Mouse (Mus musculus) limb, embryonic 10.5 days (tissue): Measurements from ENCODE around the gene Vps33a. TPM values are rescaled to one million over a fixed set of nuclear protein-coding genes. Genes with fewer than 3 reads are reported as not detected.

ENCODE experiments used
- DNase-seq: peaks from one replicate; pipeline ENCODE4 v3.0.0-alpha.2; 2017; ENCODE audit warnings: low spot score
- H3K27ac ChIP-seq: fragments of 300-500 bp; sonication (generic); 2 replicates; pipeline ENCODE4 v1.5.1; 2016; ENCODE audit warnings: mild to moderate bottlenecking
- H3K27me3 ChIP-seq: fragments of 300-500 bp; sonication (generic); 2 replicates; pipeline ENCODE4 v1.6.1; 2016; ENCODE audit warnings: low read depth, mild to moderate bottlenecking; ENCODE audit not compliant: poor library complexity, severe bottlenecking
- H3K36me3 ChIP-seq: fragments of 300-500 bp; sonication (generic); 2 replicates; pipeline ENCODE4 v1.6.1; 2016; ENCODE audit warnings: mild to moderate bottlenecking, moderate library complexity
- H3K4me1 ChIP-seq: fragments of 300-500 bp; sonication (generic); 2 replicates; pipeline ENCODE4 v1.6.1; 2016
- H3K4me3 ChIP-seq: fragments of 300-500 bp; sonication (generic); 2 replicates; pipeline ENCODE4 v1.5.1; 2016; ENCODE audit warnings: mild to moderate bottlenecking, moderate library complexity
- H3K9me3 ChIP-seq: fragments of 300-500 bp; sonication (generic); replicated peaks from 2 replicates; pipeline ENCODE4 v1.6.1; 2016; ENCODE audit warnings: mild to moderate bottlenecking
- WGBS: fragments of 180-500 bp; shearing (Covaris S2); methylation state at CpG from one replicate; pipeline ENCODE4 v1.1.7; 2016; 5-methylcytosine and 5-hydroxymethylcytosine counted together
- polyA plus RNA-seq: library from polyadenylated mRNA; unstranded; fragments of >200 nt; fragmentation: Nextera tagmentation; extraction: Ambion mirVana; gene quantifications from 2 replicates; pipeline ENCODE4 v1.2.1, GENCODE M21; 2016

Gene Vps33a
- polyA plus RNA-seq, 1 experiment from 2014 or later = 33.0 TPM

DNA sequence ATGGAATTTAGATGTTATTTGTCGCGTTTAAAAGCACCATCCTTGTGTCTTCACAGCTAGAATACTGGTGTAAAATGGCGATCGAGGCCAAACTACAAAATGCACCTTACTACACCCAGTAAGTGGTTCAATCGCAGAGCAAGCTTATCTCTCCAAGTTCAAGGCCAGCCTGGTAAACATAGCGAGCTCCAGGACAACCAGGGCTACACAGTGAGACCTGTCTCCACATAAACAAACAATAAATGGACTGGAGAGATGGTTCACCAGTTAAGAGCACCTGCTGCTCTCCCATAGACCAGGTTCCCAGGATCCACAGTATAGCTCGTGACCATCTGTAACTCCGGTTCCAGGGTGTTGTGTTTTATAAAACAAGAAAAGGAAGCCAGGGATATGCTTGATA lies 524 bp upstream of the Vps33a start:
- peaks cover 31% of the 10 kb centered on the region for H3K36me3 ChIP-seq
- peak overlapping the region; percentile 87; the same call in 1 of the 2 replicates for H3K27ac ChIP-seq
- WGBS = 61% methylated on average over 8 of the region's 8 CpGs
- peaks cover 10% of the 10 kb centered on the region for H3K4me1 ChIP-seq
- DNase-seq = no peak
- H3K27me3 ChIP-seq = no peaks in the 10 kb centered on the region
- no peaks in the 10 kb centered on the region for H3K9me3 ChIP-seq
- H3K4me3 ChIP-seq = peak overlapping the region; percentile 98

DNA sequence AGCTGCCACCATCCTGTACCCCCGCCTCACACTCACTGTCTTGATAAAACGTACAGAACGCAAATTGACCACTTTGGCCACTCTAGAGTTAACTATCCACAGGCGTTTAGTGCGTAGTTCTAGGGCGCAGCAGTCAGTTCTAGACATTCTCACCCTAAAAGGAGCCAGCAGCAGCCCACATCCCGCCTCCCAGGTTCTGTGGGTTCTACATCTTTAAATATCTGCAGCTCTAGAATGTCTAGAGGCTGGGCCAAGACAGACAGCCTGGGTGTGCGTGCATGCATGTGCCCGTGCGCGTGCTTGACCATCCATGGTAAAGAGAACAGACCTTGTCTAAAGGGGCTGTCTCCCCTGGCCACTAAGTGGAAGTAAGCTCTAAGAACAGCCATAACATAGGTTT lies 11.7 kb downstream of the Vps33a start:
- H3K9me3 ChIP-seq = no peaks in the 10 kb centered on the region
- peaks cover 94% of the 10 kb centered on the region for H3K36me3 ChIP-seq
- H3K27ac ChIP-seq = no peak overlapping the region
- no peaks in the 10 kb centered on the region for H3K27me3 ChIP-seq
- 95% methylated on average over 11 of the region's 11 CpGs for WGBS
- no peak overlapping the region for H3K4me3 ChIP-seq
- no peaks in the 10 kb centered on the region for H3K4me1 ChIP-seq
- DNase-seq = no peak

DNA sequence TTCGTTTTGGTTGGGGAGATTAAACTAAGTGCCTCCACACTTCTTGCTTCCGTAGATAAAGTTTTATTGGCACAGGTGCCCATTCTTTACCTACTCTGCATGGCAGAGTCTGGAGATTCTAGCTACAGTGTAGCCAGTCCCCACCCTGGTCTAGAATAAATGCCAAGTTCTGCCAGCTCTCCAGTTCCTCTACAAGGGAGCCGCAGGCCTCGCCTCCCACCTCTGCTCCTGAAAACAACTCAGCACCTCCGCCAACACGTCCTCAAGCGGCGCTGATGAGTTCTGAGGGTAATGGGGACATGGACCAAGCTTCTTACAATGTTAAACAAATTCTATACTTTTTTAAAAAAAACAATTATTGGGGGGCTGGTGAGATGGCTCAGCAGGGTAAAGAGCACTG lies 13.2 kb downstream of the Vps33a start:
- 92% methylated on average over 8 of the region's 8 CpGs for WGBS
- peaks cover 91% of the 10 kb centered on the region for H3K36me3 ChIP-seq
- H3K27me3 ChIP-seq = no peaks in the 10 kb centered on the region

DNA sequence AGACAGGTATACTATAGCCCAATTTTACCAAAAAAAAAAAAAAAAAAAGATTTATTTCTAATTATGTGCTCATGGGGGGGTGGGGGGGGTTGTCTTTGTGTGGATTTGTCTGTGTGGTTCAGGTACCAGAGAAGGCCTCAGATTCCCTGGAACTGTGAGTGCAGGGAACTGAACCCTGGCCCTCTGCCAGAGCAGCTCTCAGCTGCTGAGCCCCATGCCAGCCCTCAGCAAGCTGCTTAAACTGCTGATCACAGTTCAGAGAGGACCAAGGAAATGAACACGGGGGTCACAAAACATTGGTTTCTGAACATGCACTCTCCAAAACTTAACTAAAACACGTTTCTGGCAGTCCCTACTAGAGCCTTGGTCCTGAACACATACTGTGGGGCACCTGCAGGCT lies 16.4 kb downstream of the Vps33a start:
- Histone ChIP-seq H3K9me3 (no peaks in the 10 kb centered on the region), H3K4me3 (no peak overlapping the region), H3K4me1 (no peaks in the 10 kb centered on the region), H3K27me3 (no peaks in the 10 kb centered on the region), H3K27ac (no peak overlapping the region), H3K36me3 (peaks cover 64% of the 10 kb centered on the region)
- WGBS = 82% methylated on average over 2 of the region's 2 CpGs
- no peak for DNase-seq

More for the DNA sequence above, 13.2 kb downstream of the Vps33a start:
- no peak for DNase-seq
- Histone ChIP-seq H3K27ac (no peak overlapping the region), H3K9me3 (no peaks in the 10 kb centered on the region), H3K4me1 (no peaks in the 10 kb centered on the region), H3K4me3 (no peak overlapping the region)

DNA sequence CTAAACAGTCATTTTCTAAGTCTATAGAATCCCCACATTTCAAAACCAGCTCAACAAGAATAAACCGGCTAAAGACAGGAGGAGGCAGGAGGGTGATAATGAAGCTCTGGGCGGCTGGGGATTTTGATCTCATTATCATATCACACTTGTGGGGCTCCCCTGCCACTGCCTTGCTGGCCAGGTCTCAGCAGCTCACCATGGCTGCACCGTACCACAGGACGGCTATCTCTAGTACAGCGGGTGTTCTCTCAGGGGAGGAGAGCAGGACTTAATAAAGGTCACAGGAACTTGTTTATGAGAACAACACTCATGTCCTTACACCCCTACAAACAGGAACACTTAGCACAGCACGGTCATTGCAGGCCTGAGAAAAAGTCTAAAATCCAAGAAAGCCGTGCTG lies 17.1 kb downstream of the Vps33a start:
- no peak overlapping the region for H3K27ac ChIP-seq
- H3K27me3 ChIP-seq = no peaks in the 10 kb centered on the region
- peaks cover 57% of the 10 kb centered on the region for H3K36me3 ChIP-seq
- no peaks in the 10 kb centered on the region for H3K4me1 ChIP-seq
- WGBS = 93% methylated on average over 7 of the region's 7 CpGs
- no peak overlapping the region for H3K4me3 ChIP-seq
- H3K9me3 ChIP-seq = no peaks in the 10 kb centered on the region
- no peak for DNase-seq

DNA sequence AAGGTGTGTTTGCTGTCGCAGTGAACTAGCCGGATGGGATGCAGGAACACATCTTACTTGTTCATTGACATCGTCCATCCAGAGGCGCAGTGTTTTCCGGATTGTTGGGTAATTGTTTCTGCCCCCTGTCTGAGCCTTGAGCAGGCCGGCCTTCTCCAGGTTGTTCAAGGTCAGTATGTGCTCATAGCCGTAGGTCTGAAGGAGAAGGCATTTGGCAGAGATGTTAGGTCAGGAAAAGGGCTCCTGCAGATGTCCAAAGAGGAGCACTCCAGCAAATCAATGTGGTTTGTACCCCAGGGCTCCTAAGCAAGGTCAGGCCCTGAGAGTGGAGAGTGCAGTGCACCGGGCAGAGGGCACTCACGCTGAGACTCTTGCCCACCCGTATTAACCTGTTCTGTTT lies 39.0 kb downstream of the Vps33a start:
- DNase-seq = no peak
- H3K36me3 ChIP-seq = peaks cover 91% of the 10 kb centered on the region
- no peaks in the 10 kb centered on the region for H3K9me3 ChIP-seq
- H3K27me3 ChIP-seq = no peaks in the 10 kb centered on the region
- no peaks in the 10 kb centered on the region for H3K4me1 ChIP-seq
- no peak overlapping the region for H3K27ac ChIP-seq
- 95% methylated on average over 10 of the region's 10 CpGs for WGBS
- no peak overlapping the region for H3K4me3 ChIP-seq

DNA sequence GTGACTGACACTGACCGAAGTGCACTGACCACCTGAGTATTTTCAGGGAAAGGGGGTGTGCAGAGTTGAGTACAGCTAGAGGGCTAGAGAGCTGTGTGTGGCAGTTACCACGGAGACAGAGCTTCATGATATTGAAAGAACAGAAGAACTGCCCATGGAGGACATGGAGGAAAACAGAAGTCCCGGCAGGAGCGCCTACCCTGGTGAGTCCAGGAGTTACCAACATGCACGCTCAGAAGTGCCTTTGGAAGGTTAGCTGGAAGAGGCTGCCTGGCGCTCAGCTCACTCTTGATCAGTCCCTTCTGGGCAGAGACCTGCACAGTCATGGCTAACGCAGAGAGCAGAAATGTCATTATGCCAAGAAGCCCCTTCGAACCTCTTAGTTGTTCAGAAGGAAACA lies 42.8 kb downstream of the Vps33a start:
- DNase-seq = no peak
- no peaks in the 10 kb centered on the region for H3K27me3 ChIP-seq
- H3K36me3 ChIP-seq = peaks cover 75% of the 10 kb centered on the region
- no peak overlapping the region for H3K27ac ChIP-seq
- 91% methylated on average over 8 of the region's 8 CpGs for WGBS
- H3K4me1 ChIP-seq = no peaks in the 10 kb centered on the region
- no peak overlapping the region for H3K4me3 ChIP-seq
- no peaks in the 10 kb centered on the region for H3K9me3 ChIP-seq

DNA sequence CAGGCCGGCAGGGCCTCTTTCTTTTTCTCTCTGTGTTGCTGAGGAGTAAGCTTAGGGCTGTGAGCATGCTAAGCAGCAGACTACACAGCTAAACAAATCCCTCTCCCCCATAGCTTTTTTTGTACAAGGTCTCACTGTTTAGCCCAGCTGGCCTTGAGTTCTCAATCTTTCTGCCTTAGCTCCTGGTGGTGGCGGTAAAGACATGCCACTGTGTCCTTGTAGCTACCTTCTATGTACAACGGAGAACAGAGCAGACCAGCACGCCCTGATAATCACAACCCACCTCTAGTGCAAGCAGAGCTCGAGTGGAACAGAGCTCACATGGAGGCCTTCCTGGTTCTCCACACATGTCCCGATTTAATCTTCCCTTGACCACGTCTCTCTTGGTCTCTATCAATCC lies 44.2 kb downstream of the Vps33a start:
- H3K4me1 ChIP-seq = peaks cover 8% of the 10 kb centered on the region
- H3K9me3 ChIP-seq = no peaks in the 10 kb centered on the region
- no peak overlapping the region for H3K27ac ChIP-seq
- no peak for DNase-seq
- WGBS = 84% methylated on average over 7 of the region's 7 CpGs
- no peak overlapping the region for H3K4me3 ChIP-seq
- no peaks in the 10 kb centered on the region for H3K27me3 ChIP-seq
- H3K36me3 ChIP-seq = peaks cover 61% of the 10 kb centered on the region

DNA sequence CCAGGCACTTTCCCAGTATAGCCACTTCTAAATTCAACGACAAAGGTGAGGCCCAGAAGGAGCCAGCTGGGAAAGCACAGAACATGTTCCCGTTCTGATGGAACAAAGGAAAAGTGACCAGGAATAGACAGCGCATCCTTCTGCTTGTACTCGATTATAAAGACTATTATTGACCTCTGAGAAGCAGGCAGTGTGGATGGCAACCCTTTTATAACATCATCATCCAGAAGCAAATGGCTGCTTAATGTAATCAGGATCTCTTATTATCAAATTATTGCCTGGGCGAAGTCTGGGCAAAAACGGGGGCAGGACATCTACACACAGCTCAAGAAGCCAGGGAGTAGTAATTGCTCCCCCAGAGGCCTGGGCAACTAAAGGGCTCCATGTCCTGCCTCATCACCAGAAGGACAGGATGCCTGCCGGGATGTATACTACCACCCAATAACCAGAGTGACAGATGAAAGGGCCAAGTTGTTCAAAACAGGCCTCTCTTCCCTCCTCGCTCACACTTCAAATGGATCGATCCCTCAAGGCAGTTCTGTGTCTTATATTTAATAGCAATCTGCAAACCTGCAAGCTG lies 46.8 kb downstream of the Vps33a start:
- WGBS = 94% methylated on average over 9 of the region's 9 CpGs
- Histone ChIP-seq H3K27ac (no peak overlapping the region), H3K4me3 (no peak overlapping the region), H3K9me3 (no peaks in the 10 kb centered on the region), H3K27me3 (no peaks in the 10 kb centered on the region), H3K36me3 (peaks cover 35% of the 10 kb centered on the region), H3K4me1 (peaks cover 34% of the 10 kb centered on the region)
- no peak for DNase-seq

DNA sequence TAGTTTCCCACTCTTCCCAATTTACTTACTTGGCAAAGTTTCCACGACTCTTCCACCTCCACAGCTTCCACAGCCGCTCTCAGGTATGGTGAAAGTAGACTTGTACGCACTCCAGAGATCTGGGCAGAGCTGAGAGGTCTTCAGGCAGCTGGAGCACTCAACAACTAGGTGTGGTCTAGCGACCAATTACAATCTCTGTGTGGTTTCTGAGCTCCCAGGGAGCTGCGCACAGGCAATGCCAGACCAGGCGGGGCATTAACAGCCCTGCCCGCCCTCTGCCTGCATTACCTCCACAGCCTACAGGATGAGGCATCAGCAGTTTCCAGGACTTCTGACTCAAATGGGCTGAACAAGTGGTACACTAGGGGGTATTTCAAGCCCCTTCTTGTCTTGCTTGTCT lies 47.6 kb downstream of the Vps33a start, which contains the start of gene Gm49027:
Gm49027 (minus strand) TSS at position 208 of the 400 bp plus-strand sequence.
- WGBS = 87% methylated on average over 7 of the region's 7 CpGs
- H3K27ac ChIP-seq = 0 out of 2 replicates have a peak within 1 kb of the TSS, but pooled peaks have one; percentile 89
- DNase-seq = no peak

DNA sequence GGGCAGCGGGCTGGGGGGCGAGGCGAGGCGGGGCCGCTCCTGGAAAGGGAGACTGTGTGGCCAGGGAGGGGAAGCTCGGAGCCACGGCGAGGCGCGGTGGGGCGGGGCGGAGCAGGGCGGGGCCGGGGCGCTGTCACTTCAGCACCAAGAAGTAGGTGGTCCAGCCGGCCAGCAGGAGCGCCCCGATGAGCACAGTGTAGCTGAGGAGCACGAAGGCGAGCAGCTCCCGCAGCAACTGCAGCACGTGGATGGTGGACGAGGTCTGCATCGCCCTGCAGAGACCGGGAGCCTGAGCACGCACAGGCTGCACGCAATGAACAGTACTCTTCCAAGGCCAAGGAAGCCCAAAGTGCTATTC lies 48.5 kb downstream of the Vps33a start:
- no peaks in the 10 kb centered on the region for H3K9me3 ChIP-seq
- DNase-seq = peak; percentile 96
- peak overlapping the region; percentile 98 for H3K4me3 ChIP-seq
- H3K36me3 ChIP-seq = peaks cover 18% of the 10 kb centered on the region
- H3K27ac ChIP-seq = 0 out of 2 replicates have a peak overlapping the region, but pooled peaks have one; percentile 89
- H3K27me3 ChIP-seq = no peaks in the 10 kb centered on the region
- 2% methylated on average over 27 of the region's 27 CpGs for WGBS
- peaks cover 36% of the 10 kb centered on the region for H3K4me1 ChIP-seq

More for the DNA sequence above, 47.6 kb downstream of the Vps33a start, which contains the start of gene Gm49027:
- peak within 1 kb of the TSS; percentile 98 for H3K4me3 ChIP-seq
- H3K27me3 ChIP-seq = no peaks in the 10 kb centered on the region
- peaks cover 36% of the 10 kb centered on the region for H3K4me1 ChIP-seq
- no peaks in the 10 kb centered on the region for H3K9me3 ChIP-seq
- H3K36me3 ChIP-seq = peaks cover 27% of the 10 kb centered on the region

DNA sequence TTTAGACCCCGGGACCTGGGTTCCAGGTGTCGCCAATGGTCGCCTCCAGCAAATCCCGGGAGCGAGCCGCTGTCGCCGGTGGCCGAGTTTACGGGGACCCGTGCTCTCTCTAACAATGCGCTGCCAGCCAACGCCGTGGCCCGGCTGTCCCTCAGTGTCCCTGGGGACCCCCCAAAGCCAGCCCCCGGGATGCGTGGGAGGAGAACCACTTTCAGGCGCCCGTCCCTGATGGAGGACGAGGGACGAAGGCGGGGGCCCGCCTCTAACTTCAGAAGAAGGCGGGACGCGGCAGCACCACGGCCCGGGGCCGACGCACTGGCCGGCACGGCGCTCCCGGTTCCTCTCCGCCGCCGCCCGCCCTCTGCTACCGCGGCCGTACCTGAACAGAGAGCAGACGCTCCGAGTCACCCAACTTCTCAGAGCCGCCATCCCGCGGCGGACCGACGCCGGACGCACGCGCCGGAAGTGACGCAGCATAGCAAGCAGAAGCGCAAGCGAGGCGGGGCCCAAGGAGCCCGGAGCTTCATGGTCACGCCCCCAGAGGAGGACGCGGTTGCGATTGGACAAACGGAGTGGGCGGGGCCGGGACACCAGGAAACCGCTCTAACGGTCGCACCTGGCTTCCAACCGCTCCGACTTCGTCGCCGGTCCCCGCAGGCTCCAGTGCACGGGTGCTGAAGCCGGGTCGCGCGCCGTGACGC lies 49.0 kb downstream of the Vps33a start, which contains the start of gene Diablo:
Diablo (minus strand) TSS at position 485 of the 701 bp plus-strand sequence.
- peak within 1 kb of the TSS; percentile 89 for H3K27ac ChIP-seq
- peak within 1 kb of the TSS; percentile 98 for H3K4me3 ChIP-seq
- peaks cover 36% of the 10 kb centered on the region for H3K4me1 ChIP-seq
- no peaks in the 10 kb centered on the region for H3K27me3 ChIP-seq
- no peaks in the 10 kb centered on the region for H3K9me3 ChIP-seq
- H3K36me3 ChIP-seq = peaks cover 14% of the 10 kb centered on the region
- WGBS = under 1% methylated on average over 82 of the region's 82 CpGs
- peak; percentile 99 for DNase-seq

DNA sequence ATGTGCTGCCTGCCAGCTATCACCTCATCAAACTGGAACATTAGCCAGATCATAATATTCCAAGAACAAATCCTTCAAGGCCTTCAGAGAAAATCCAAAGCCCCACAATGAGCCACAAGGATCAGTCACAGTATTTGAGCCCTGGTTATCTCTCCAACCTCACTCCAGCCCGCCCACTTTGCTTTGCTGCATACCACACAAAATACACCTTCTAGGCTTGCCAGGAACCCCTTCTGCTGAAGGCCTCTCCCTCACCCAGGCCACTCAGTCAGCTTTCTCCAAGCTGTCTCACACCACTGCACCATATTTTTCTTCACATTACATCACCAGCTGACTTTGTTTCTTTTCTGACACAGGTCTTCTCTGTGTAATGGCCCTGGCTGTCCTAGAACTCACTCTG lies 50.7 kb downstream of the Vps33a start:
- DNase-seq = no peak
- WGBS = 88% methylated on average over 1 of the region's 1 CpGs
- Histone ChIP-seq H3K9me3 (no peaks in the 10 kb centered on the region), H3K27me3 (no peaks in the 10 kb centered on the region), H3K4me1 (peaks cover 36% of the 10 kb centered on the region), H3K36me3 (peaks cover 16% of the 10 kb centered on the region), H3K27ac (no peak overlapping the region), H3K4me3 (no peak overlapping the region)
